Mouse (Mus musculus): ENCODE results near the gene Cx3cr1. TPM values are rescaled to one million over a fixed set of nuclear protein-coding genes. Genes with fewer than 3 reads are reported as not detected.

Cx3cr1 gene
- polyA plus RNA-seq, 1 experiment: 9.0 TPM

DNA sequence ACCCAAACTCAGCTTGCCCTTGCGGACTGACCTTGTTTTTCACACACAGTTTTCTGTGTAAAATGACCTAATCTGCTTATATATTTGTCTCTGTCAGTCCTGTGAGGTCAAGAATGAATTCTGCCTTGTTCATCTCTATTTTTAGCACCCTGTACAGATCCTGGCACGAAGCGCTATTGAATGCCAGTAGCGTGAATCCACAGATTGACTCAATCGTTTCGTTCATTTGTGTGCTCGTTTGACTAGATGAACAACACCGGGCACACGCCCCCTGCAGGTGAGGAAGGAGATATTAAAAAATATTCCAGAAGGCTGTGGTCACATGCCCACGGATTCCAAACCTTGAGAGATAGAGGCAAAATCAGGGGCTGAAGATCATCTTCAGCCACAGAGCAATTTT is 58.1 kb downstream of the Cx3cr1 start:
- peak; percentile 79 for TF ChIP-seq CTCF (IDR thresholded peaks at IDR 0.05; ENCODE audit: borderline replicate concordance, insufficient read depth, low read depth, low read length)
- TF ChIP-seq POLR2A (IDR thresholded peaks at IDR 0.05; ENCODE audit: borderline replicate concordance, insufficient read depth, low read length): no peak
- no peaks in the 10 kb centered on the region for H3K27me3 ChIP-seq (ENCODE audit: control insufficient read depth, insufficient read depth, low read length)
- peak overlapping the region; percentile 75 for H3K4me3 ChIP-seq (replicated peaks; ENCODE audit: insufficient read depth, low read depth, low read length)
- peak; percentile 79 to 89 for DNase-seq
- under 1% methylated on average over 10 of the region's 10 CpGs for WGBS
- no peaks in the 10 kb centered on the region; the same call in 1 of the 2 replicates for H3K4me1 ChIP-seq (ENCODE audit: control insufficient read depth, insufficient read depth, low read length)
- peak overlapping the region; percentile 71; the same call in 1 of the 2 replicates for H3K27ac ChIP-seq (ENCODE audit: insufficient read depth, low read length)

DNA sequence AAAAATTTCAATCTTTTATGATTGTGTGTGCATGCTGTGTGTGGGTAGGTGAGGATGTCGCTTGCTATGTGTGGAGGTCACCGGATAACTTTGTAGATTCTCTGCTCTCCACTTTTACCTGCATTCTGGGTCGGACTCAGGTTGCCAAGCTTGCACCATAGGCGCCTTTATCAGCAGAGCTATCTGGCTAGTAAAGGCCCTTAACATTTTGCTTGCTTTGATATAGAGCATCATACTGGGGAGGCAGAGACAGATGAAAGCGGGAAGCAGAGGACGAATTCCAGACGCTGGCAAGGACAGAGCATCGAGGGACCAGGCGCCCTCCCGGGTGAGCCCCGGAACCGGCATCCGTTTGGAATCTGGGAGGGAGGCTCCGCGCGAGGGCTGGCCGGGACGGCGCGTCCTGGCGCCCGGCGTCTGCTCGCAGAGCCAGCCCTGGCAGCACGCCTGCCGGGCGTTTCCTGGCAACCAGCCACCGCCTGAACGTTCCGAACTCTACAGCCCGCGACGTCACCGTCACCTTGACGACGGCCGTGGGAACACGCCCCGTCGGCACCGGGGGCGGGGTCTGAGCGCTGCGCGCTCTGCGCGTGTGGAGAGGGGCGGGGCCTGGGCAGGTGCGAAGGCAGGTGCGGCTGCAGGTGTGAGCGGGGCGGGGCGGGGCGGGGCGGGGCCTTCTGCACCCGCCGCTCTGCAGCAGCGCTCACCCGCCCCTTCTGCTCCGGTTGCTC is 58.7 kb downstream of the Cx3cr1 start:
- peak overlapping the region; percentile 75 for H3K4me3 ChIP-seq (replicated peaks; ENCODE audit: insufficient read depth, low read depth, low read length)
- DNase-seq: peak; percentile 97 to 99
- peak overlapping the region; percentile 81 for H3K27ac ChIP-seq (ENCODE audit: insufficient read depth, low read length)
- no peaks in the 10 kb centered on the region; the same call in 1 of the 2 replicates for H3K4me1 ChIP-seq (ENCODE audit: control insufficient read depth, insufficient read depth, low read length)
- WGBS: under 1% methylated on average over 53 of the region's 60 CpGs
- no peaks in the 10 kb centered on the region for H3K27me3 ChIP-seq (ENCODE audit: control insufficient read depth, insufficient read depth, low read length)
- TF ChIP-seq CTCF (IDR thresholded peaks at IDR 0.05; ENCODE audit: borderline replicate concordance, insufficient read depth, low read depth, low read length) (no peak), POLR2A (IDR thresholded peaks at IDR 0.05; ENCODE audit: borderline replicate concordance, insufficient read depth, low read length) (no peak)

DNA sequence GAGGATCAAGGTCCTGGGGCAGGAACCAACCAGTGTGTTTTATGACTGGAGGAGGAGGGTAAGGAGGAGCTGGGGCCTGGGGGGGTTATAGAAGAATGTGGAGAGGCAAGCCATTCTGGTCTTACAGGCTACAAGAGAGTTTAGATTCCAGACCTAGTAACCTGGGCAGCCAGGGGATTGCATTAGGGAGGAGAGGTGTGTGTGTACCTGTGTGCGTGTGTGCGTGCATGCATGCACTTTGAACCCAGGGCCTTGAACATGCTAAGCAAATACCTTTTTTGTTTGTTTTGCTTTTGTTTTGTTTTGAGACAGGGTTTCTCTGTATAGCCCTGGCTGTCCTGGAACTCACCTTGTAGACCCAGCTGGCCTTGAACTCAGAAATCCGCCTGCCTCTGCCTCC is 59.8 kb downstream of the Cx3cr1 start:
- Histone ChIP-seq H3K27me3 (ENCODE audit: control insufficient read depth, insufficient read depth, low read length) (no peaks in the 10 kb centered on the region), H3K4me1 (ENCODE audit: control insufficient read depth, insufficient read depth, low read length) (no peaks in the 10 kb centered on the region; the same call in 1 of the 2 replicates), H3K4me3 (replicated peaks; ENCODE audit: insufficient read depth, low read depth, low read length) (no peak overlapping the region), H3K27ac (ENCODE audit: insufficient read depth, low read length) (no peak overlapping the region)
- TF ChIP-seq POLR2A (IDR thresholded peaks at IDR 0.05; ENCODE audit: borderline replicate concordance, insufficient read depth, low read length) (no peak), CTCF (IDR thresholded peaks at IDR 0.05; ENCODE audit: borderline replicate concordance, insufficient read depth, low read depth, low read length) (no peak)
- WGBS: 97% methylated on average over 3 of the region's 3 CpGs
- no peak for DNase-seq

- Histone ChIP-seq H3K27ac (ENCODE audit: insufficient read depth, low read length) (no peak overlapping the region), H3K27me3 (ENCODE audit: control insufficient read depth, insufficient read depth, low read length) (no peaks in the 10 kb centered on the region), H3K4me3 (replicated peaks; ENCODE audit: insufficient read depth, low read depth, low read length) (no peak overlapping the region), H3K4me1 (ENCODE audit: control insufficient read depth, insufficient read depth, low read length) (no peaks in the 10 kb centered on the region; the same call in 1 of the 2 replicates)
- no peak for DNase-seq
- 90% methylated on average over 7 of the region's 7 CpGs for WGBS
- TF ChIP-seq POLR2A (IDR thresholded peaks at IDR 0.05; ENCODE audit: borderline replicate concordance, insufficient read depth, low read length): no peak
- TF ChIP-seq CTCF (IDR thresholded peaks at IDR 0.05; ENCODE audit: borderline replicate concordance, insufficient read depth, low read depth, low read length): no peak
Observed at GRCm38 (mm10) chr9:120009226-120009841, 60.3 kb downstream of the Cx3cr1 start.

DNA sequence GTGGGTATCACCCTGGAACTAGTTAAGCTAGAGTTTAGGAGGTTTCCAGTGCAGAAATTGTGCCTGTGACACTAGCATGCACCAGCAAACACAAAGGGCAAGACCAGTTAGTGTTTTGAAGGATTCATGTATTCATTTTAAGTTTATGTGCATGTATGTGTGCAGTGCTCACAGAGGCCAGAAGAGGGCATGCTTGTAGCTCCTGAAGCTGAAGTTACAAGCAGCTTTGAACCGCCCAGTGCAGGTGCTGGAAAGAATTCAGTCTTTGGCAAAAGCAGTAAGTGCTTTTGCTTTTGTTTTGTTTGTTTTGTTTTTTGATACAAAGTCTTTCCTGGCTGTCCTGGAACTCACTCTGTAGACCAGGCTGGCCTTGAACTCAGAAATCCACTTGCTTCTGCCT is 61.8 kb downstream of the Cx3cr1 start:
- 91% methylated on average over 1 of the region's 1 CpGs for WGBS
- no peak for TF ChIP-seq POLR2A (IDR thresholded peaks at IDR 0.05; ENCODE audit: borderline replicate concordance, insufficient read depth, low read length)
- no peak for TF ChIP-seq CTCF (IDR thresholded peaks at IDR 0.05; ENCODE audit: borderline replicate concordance, insufficient read depth, low read depth, low read length)
- no peak for DNase-seq

DNA sequence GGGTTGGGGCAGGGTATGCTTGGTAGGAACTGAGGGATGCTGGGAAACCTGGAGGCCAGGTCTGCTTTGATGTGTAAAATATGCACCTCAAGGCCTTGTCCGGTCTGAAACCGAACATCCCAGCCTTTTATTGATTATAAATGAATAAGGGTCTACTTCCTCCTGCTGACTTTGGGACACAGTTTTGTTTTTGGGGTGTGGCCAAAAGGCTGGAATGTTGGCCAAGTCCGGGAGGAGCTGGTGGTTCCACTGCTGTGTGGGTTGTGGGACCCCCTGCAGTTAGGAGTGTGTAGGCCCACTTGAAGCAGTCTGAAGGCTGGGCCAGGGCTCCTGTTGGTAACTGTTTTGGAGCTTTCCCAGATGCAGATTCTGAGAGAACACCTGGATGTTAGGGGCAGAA is 63.7 kb downstream of the Cx3cr1 start:
- no peak overlapping the region for H3K4me3 ChIP-seq (replicated peaks; ENCODE audit: insufficient read depth, low read depth, low read length)
- peaks cover 2% of the 10 kb centered on the region; the same call in 1 of the 2 replicates for H3K4me1 ChIP-seq (ENCODE audit: control insufficient read depth, insufficient read depth, low read length)
- DNase-seq: no peak
- no peaks in the 10 kb centered on the region for H3K27me3 ChIP-seq (ENCODE audit: control insufficient read depth, insufficient read depth, low read length)
- WGBS: 64% methylated on average over 3 of the region's 3 CpGs
- TF ChIP-seq CTCF (IDR thresholded peaks at IDR 0.05; ENCODE audit: borderline replicate concordance, insufficient read depth, low read depth, low read length) (no peak), POLR2A (IDR thresholded peaks at IDR 0.05; ENCODE audit: borderline replicate concordance, insufficient read depth, low read length) (no peak)
- H3K27ac ChIP-seq (ENCODE audit: insufficient read depth, low read length): no peak overlapping the region

More for the DNA sequence above, 61.8 kb downstream of the Cx3cr1 start:
- Histone ChIP-seq H3K4me3 (replicated peaks; ENCODE audit: insufficient read depth, low read depth, low read length) (no peak overlapping the region), H3K27me3 (ENCODE audit: control insufficient read depth, insufficient read depth, low read length) (no peaks in the 10 kb centered on the region), H3K27ac (ENCODE audit: insufficient read depth, low read length) (no peak overlapping the region), H3K4me1 (ENCODE audit: control insufficient read depth, insufficient read depth, low read length) (no peaks in the 10 kb centered on the region; the same call in 1 of the 2 replicates)

GRCm38 (mm10) chr9:120002893-120003292 is 66.8 kb downstream of the Cx3cr1 start:
- no peak overlapping the region for H3K4me3 ChIP-seq (replicated peaks; ENCODE audit: insufficient read depth, low read depth, low read length)
- 0 out of 2 replicates have a peak, but pooled peaks cover 5% of the 10 kb centered on the region for H3K4me1 ChIP-seq (ENCODE audit: control insufficient read depth, insufficient read depth, low read length)
- H3K27me3 ChIP-seq (ENCODE audit: control insufficient read depth, insufficient read depth, low read length): no peaks in the 10 kb centered on the region
- no peak overlapping the region for H3K27ac ChIP-seq (ENCODE audit: insufficient read depth, low read length)
- no peak for DNase-seq
- 85% methylated on average over 5 of the region's 5 CpGs for WGBS
- TF ChIP-seq CTCF (IDR thresholded peaks at IDR 0.05; ENCODE audit: borderline replicate concordance, insufficient read depth, low read depth, low read length): no peak
